Mouse (Mus musculus) megakaryocyte-erythroid progenitor cell, adult 5-6 weeks (primary cell): Measurements from ENCODE around the gene Carm1. TPM values are rescaled to one million over a fixed set of nuclear protein-coding genes. Genes with fewer than 3 reads are reported as not detected.

ENCODE experiments used
- total RNA-seq, 2 experiments: library from RNA; stranded (forward) in 1 of 2; stranded (reverse) in 1 of 2; fragments of 200-1000, 215-1000 nt in 1 of 2; fragments of >200 nt in 1 of 2; fragmentation: Nextera tagmentation in 1 of 2; gene quantifications; 2 replicates each; pipeline ENCODE4 v1.2.3; 2014 to 2017

Gene Carm1
- total RNA-seq, 2 experiments from 2014 or later: 46.0 to 131 TPM

Other genes with a start within 250 kb of the Carm1 start
- gene Ap1m2, start 234.6 kb upstream of the Carm1 start, total RNA-seq (2014; fragmentation: Nextera tagmentation): 0.42 TPM in 1 of 2 replicates, not detected in the other
- gene Ap1m2, start 234.6 kb upstream of the Carm1 start, total RNA-seq (2017): not detected in 2 replicates
- 25.8 and 30.7 TPM in 2 replicates for gene Slc44a2, start 226.2 kb upstream of the Carm1 start, total RNA-seq (2014; fragmentation: Nextera tagmentation)
- 22.6 and 23.7 TPM in 2 replicates for gene Slc44a2, start 226.2 kb upstream of the Carm1 start, total RNA-seq (2017)
- gene Ilf3, start 179.0 kb upstream of the Carm1 start, total RNA-seq (2014; fragmentation: Nextera tagmentation): 76.3 and 86.0 TPM in 2 replicates
- gene Ilf3, start 179.0 kb upstream of the Carm1 start, total RNA-seq (2017): 67.3 and 88.4 TPM in 2 replicates
- 56.6 and 56.8 TPM in 2 replicates for gene Qtrt1, start 135.1 kb upstream of the Carm1 start, total RNA-seq (2014; fragmentation: Nextera tagmentation)
- 23.5 and 36.1 TPM in 2 replicates for gene Qtrt1, start 135.1 kb upstream of the Carm1 start, total RNA-seq (2017)
- 62.6 and 81.4 TPM in 2 replicates for gene Dnm2, start 122.0 kb upstream of the Carm1 start, total RNA-seq (2014; fragmentation: Nextera tagmentation)
- 58.7 and 63.8 TPM in 2 replicates for gene Dnm2, start 122.0 kb upstream of the Carm1 start, total RNA-seq (2017)
- 17.0 and 26.4 TPM in 2 replicates for gene Tmed1, start 36.6 kb upstream of the Carm1 start, total RNA-seq (2014; fragmentation: Nextera tagmentation)
- 13.5 and 14.6 TPM in 2 replicates for gene Tmed1, start 36.6 kb upstream of the Carm1 start, total RNA-seq (2017)
- gene AB124611, start 20.7 kb upstream of the Carm1 start, total RNA-seq (2014; fragmentation: Nextera tagmentation): 2.5 and 5.3 TPM in 2 replicates
- gene AB124611, start 20.7 kb upstream of the Carm1 start, total RNA-seq (2017): 1.8 and 11.3 TPM in 2 replicates
- gene Timm29, start 45.8 kb downstream of the Carm1 start, total RNA-seq (2014; fragmentation: Nextera tagmentation): 27.2 and 30.2 TPM in 2 replicates
- gene Timm29, start 45.8 kb downstream of the Carm1 start, total RNA-seq (2017): 37.6 and 51.4 TPM in 2 replicates
- 3.6 and 5.6 TPM in 2 replicates for gene Yipf2, start 45.9 kb downstream of the Carm1 start, total RNA-seq (2014; fragmentation: Nextera tagmentation)
- gene Yipf2, start 45.9 kb downstream of the Carm1 start, total RNA-seq (2017): 3.1 and 4.9 TPM in 2 replicates
- gene Smarca4, start 69.3 kb downstream of the Carm1 start, total RNA-seq (2014; fragmentation: Nextera tagmentation): 96.0 and 106 TPM in 2 replicates
- 55.3 and 82.3 TPM in 2 replicates for gene Smarca4, start 69.3 kb downstream of the Carm1 start, total RNA-seq (2017)
- 8.4 and 14.8 TPM in 2 replicates for gene Ldlr, start 176.6 kb downstream of the Carm1 start, total RNA-seq (2014; fragmentation: Nextera tagmentation)
- 11.5 and 13.9 TPM in 2 replicates for gene Ldlr, start 176.6 kb downstream of the Carm1 start, total RNA-seq (2017)
- gene Spc24, start 213.4 kb downstream of the Carm1 start, total RNA-seq (2014; fragmentation: Nextera tagmentation): 49.0 and 79.0 TPM in 2 replicates
- 77.1 and 107 TPM in 2 replicates for gene Spc24, start 213.4 kb downstream of the Carm1 start, total RNA-seq (2017)